Mouse (Mus musculus) telencephalon, adult 2 months (tissue): ENCODE measurements around the gene Dnph1.
"Not testable (repeated sequence)": the region's sequence is repeated elsewhere in the genome, so short reads cannot be mapped to it uniquely, and the experiment has no call there.

ENCODE experiments used
- DNase-seq: peaks from one replicate; pipeline ENCODE4 v3.0.0-alpha.2; 2011; ENCODE audit warnings: low read depth, low spot score

Dnph1 gene

GRCm38 (mm10) chr17:46496623-46497434, at the start of gene Dnph1:
TSS of gene Dnph1 (plus strand) at chr17:46496711.
- DNase-seq = peak; percentile 86

GRCm38 (mm10) chr17:46452683-46453082, 43.8 kb upstream of the Dnph1 start:
- DNase-seq = no peak

GRCm38 (mm10) chr17:46453302-46453948, 43.1 kb upstream of the Dnph1 start:
- DNase-seq = no peak

GRCm38 (mm10) chr17:46453970-46454411, 42.5 kb upstream of the Dnph1 start:
- peak; percentile 15 for DNase-seq

- DNase-seq = no peak
Measured at GRCm38 (mm10) chr17:46454539-46454938, 42.0 kb upstream of the Dnph1 start.

- no peak for DNase-seq
Measured at GRCm38 (mm10) chr17:46455110-46455691, 41.3 kb upstream of the Dnph1 start.

- no peak for DNase-seq
Measured at GRCm38 (mm10) chr17:46457791-46458190, 38.7 kb upstream of the Dnph1 start.

GRCm38 (mm10) chr17:46458439-46458838, 38.1 kb upstream of the Dnph1 start:
- no peak for DNase-seq

- no peak for DNase-seq
Measured at GRCm38 (mm10) chr17:46460673-46461072, 35.8 kb upstream of the Dnph1 start.

- DNase-seq = no peak
Measured at GRCm38 (mm10) chr17:46461347-46461746, 35.2 kb upstream of the Dnph1 start.

GRCm38 (mm10) chr17:46462226-46462625, 34.3 kb upstream of the Dnph1 start:
- no peak for DNase-seq

GRCm38 (mm10) chr17:46467830-46468229, 28.7 kb upstream of the Dnph1 start:
- DNase-seq = no peak

GRCm38 (mm10) chr17:46476601-46477000, 19.9 kb upstream of the Dnph1 start:
- no peak for DNase-seq

GRCm38 (mm10) chr17:46477286-46477685, 19.2 kb upstream of the Dnph1 start:
- DNase-seq = no peak

- peak; percentile 66 for DNase-seq
Measured at GRCm38 (mm10) chr17:46483561-46484001, 12.9 kb upstream of the Dnph1 start.

- DNase-seq = no peak
Measured at GRCm38 (mm10) chr17:46484021-46484431, 12.5 kb upstream of the Dnph1 start.

GRCm38 (mm10) chr17:46484461-46484875, 12.0 kb upstream of the Dnph1 start:
- no peak for DNase-seq

- no peak for DNase-seq
Measured at GRCm38 (mm10) chr17:46486995-46487394, 9.5 kb upstream of the Dnph1 start.

- peak; percentile 64 for DNase-seq
Measured at GRCm38 (mm10) chr17:46487431-46487830, 9.1 kb upstream of the Dnph1 start, which contains the start of gene Ttbk1. TSS of gene Ttbk1 (minus strand) at chr17:46487675.

GRCm38 (mm10) chr17:46495486-46495885, 1.0 kb upstream of the Dnph1 start:
- no peak for DNase-seq

GRCm38 (mm10) chr17:46496081-46496480, 430 bp upstream of the Dnph1 start:
- DNase-seq = not testable (repeated sequence)

GRCm38 (mm10) chr17:46497956-46498355, 1.4 kb downstream of the Dnph1 start:
- no peak for DNase-seq
